Mouse (Mus musculus) cerebellum, postnatal 4 days (tissue): Measurements from ENCODE around the gene Scgb2b17.
"Not testable (repeated sequence)": the region's sequence is repeated elsewhere in the genome, so short reads cannot be mapped to it uniquely, and the experiment has no call there.

Experiments used
- DNase-seq, 2 experiments: peaks; one replicate each; pipeline ENCODE4 v3.0.0; 2022; ENCODE audit warnings: low spot score in 2 of 2, mixed read lengths in 1 of 2

Scgb2b17 gene

DNA sequence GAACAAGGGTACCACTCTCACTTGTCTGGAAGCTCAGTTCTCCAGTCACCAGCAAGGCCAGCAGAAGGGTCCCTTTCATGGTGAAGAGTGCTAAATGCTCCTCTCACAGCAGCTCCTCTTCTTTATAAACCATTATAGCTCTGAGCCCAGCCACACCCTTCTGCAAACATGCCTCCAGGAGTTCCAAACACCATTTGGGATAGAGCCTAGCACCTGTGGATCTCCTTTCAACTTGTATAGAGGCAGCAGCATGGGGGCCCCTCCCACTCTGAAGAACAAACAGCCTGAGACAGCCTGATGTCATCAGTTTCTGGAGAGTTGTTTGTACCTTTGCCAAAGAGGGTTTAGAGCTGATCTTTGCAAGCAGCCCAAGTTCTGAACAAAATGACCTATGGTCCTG, at the start of gene Scgb2b17:
TSS of gene Scgb2b17 (minus strand) at position 101 of the 400 bp plus-strand sequence.
- DNase-seq = not testable (repeated sequence)

DNA sequence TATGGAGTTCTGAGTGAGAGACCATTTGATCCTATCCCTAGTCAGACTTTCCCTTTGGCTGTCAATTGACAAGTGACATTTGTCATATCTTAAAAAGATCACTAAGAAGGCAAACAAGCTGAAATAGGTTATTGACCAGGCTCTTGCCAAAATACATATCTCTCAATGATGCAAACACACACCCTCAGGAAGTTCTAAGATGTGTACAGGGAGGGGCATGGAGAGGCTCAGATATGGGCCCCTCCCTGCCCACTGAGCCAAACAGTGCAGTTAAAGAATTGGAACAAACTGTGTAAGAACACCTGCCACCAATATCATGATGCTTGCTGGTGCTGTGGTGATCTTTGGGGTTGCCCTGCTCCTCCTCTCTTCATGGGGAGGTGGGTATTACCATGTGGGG, 6.8 kb upstream of the Scgb2b17 start, which contains the start of gene Scgb1b17:
TSS of gene Scgb1b17 (plus strand) at position 301 of the 400 bp plus-strand sequence.
- DNase-seq = not testable (repeated sequence)
